Mouse (Mus musculus) erythroid progenitor cell, adult 5-6 weeks (primary cell): Measurements from ENCODE around the gene Gm21836. TPM values are rescaled to one million over a fixed set of nuclear protein-coding genes. Genes with fewer than 3 reads are reported as not detected.
"Not testable (repeated sequence)": the region's sequence is repeated elsewhere in the genome, so short reads cannot be mapped to it uniquely, and the experiment has no call there.

Source experiments
- ATAC-seq: replicated peaks from 2 replicates; pipeline ENCODE4 v1.8.0; 2016; ENCODE audit warnings: moderate number of reproducible peaks, mild to moderate bottlenecking, moderate TSS enrichment, inconsistent platforms; ENCODE audit not compliant: poor library complexity, low FRiP score, severe bottlenecking
- total RNA-seq, 2 experiments: library from RNA; stranded (forward) in 1 of 2; stranded (reverse) in 1 of 2; fragments of 150-400 nt in 1 of 2; fragments of 186-747, 209-891 nt in 1 of 2; gene quantifications; 2 replicates each; pipeline versions ENCODE4 v1.2.3 to v1.2.4; 2015 to 2017; ENCODE audit warnings: low replicate concordance in 2 of 2

Gene Gm21836
- total RNA-seq (2015; ENCODE audit: low replicate concordance) (not detected in 2 replicates), total RNA-seq (2017; ENCODE audit: low replicate concordance) (not detected in 2 replicates)

GRCm38 (mm10) chr9:124493693-124494092 lies at the start of gene Gm21836:
TSS of gene Gm21836 (minus strand) at chr9:124493793.
- ATAC-seq: not testable (repeated sequence)

GRCm38 (mm10) chr9:124480361-124480980 lies 13.1 kb downstream of the Gm21836 start:
- not testable (repeated sequence) for ATAC-seq

- no peak for ATAC-seq
Observed at GRCm38 (mm10) chr9:124478081-124478480, 15.5 kb downstream of the Gm21836 start.

- no peak for ATAC-seq
Observed at GRCm38 (mm10) chr9:124476096-124476902, 17.3 kb downstream of the Gm21836 start, which contains the start of gene Ppp2r3d. TSS of gene Ppp2r3d (minus strand) at chr9:124476898.

GRCm38 (mm10) chr9:124475689-124476088 lies 17.9 kb downstream of the Gm21836 start:
- ATAC-seq: no peak

- ATAC-seq: no peak
Observed at GRCm38 (mm10) chr9:124456572-124456971, 37.0 kb downstream of the Gm21836 start.

Other genes with a start within 250 kb of the Gm21836 start
- 5.0 and 12.3 TPM in 2 replicates for gene 2010315B03Rik, start 181.1 kb downstream of the Gm21836 start, total RNA-seq (2015; ENCODE audit: low replicate concordance)
- gene 2010315B03Rik, start 181.1 kb downstream of the Gm21836 start, total RNA-seq (2017; ENCODE audit: low replicate concordance): 3.0 and 9.2 TPM in 2 replicates
- gene Ppp2r3d, start 16.9 kb downstream of the Gm21836 start, total RNA-seq (2015; ENCODE audit: low replicate concordance): 5.4 and 5.9 TPM in 2 replicates
- 9.6 TPM in 1 of 2 replicates, not detected in the other for gene Ppp2r3d, start 16.9 kb downstream of the Gm21836 start, total RNA-seq (2017; ENCODE audit: low replicate concordance)